16 mouse cellular contexts compared by ENCODE assay signal in genomic region chr6:89403257-89404225, GRCm38 (mm10). TPM values are rescaled to one million over a fixed set of nuclear protein-coding genes. Genes with fewer than 3 reads are reported as not detected.
DNase-seq lines count a peak whose midpoint lies in the region; ATAC-seq and TF ChIP-seq lines count a peak whose summit lies in the region.
"Had no signal": no experiment of that assay in that cellular context is flagged by ENCODE, and none has a peak within 500 bp of the region (broad histone marks: within the 10 kb centered on the region; RNA-seq: fewer than 3 reads in every experiment).

No protein-coding gene starts in this region.

- no peak for TF ChIP-seq CTCF in kidney, adult 2 months (conservative IDR thresholded peaks at IDR 0.05; ENCODE audit: insufficient read depth, insufficient read length, low read depth, low read length)

- peaks cover 18% of the 10 kb centered on the region for H3K4me1 ChIP-seq in heart, embryonic 15.5 days (replicated peaks)
- peaks cover 10% of the 10 kb centered on the region for H3K4me1 ChIP-seq in kidney, adult 2 months (ENCODE audit: control insufficient read depth, insufficient read depth, low read length)
- no peaks in the 10 kb centered on the region for H3K4me1 ChIP-seq in limb, embryonic 15.5 days
- H3K4me1 ChIP-seq: embryonic facial prominence, embryonic 10.5 days; neural tube, embryonic 12.5 days had no signal

- H3K4me2 ChIP-seq in heart, embryonic 15.5 days, result no peak overlapping the region
- H3K4me2 ChIP-seq in limb, embryonic 15.5 days, result no peak overlapping the region
- H3K4me2 ChIP-seq: limb, embryonic 13.5 days; lung, embryonic 14.5 days; midbrain, embryonic 13.5 days; neural tube, embryonic 12.5 days had no signal

- no peaks in the 10 kb centered on the region for H3K9me3 ChIP-seq in heart, embryonic 15.5 days (replicated peaks)
- no peaks in the 10 kb centered on the region for H3K9me3 ChIP-seq in limb, embryonic 15.5 days
- H3K9me3 ChIP-seq: embryonic facial prominence, embryonic 10.5 days; limb, embryonic 13.5 days; midbrain, embryonic 13.5 days; neural tube, embryonic 12.5 days had no signal

- no peaks in the 10 kb centered on the region for H3K36me3 ChIP-seq in heart, embryonic 15.5 days
- H3K36me3 ChIP-seq in kidney, adult 2 months (ENCODE audit: control insufficient read depth, insufficient read depth, low read length), result no peaks in the 10 kb centered on the region
- 0 out of 2 replicates have a peak, but pooled peaks cover 5% of the 10 kb centered on the region for H3K36me3 ChIP-seq in limb, embryonic 15.5 days
- H3K36me3 ChIP-seq: embryonic facial prominence, embryonic 10.5 days; limb, embryonic 13.5 days; midbrain, embryonic 13.5 days; neural tube, embryonic 12.5 days had no signal

- no peak for TF ChIP-seq POLR2A in kidney, adult 2 months (IDR thresholded peaks at IDR 0.05; ENCODE audit: low read depth, low read length)

- no peak overlapping the region for H3K4me3 ChIP-seq in heart, embryonic 15.5 days
- H3K4me3 ChIP-seq in kidney, adult 2 months (ENCODE audit: insufficient read depth, low read depth, low read length), result no peak overlapping the region
- no peak overlapping the region for H3K4me3 ChIP-seq in limb, embryonic 15.5 days
- H3K4me3 ChIP-seq: embryonic facial prominence, embryonic 10.5 days; limb, embryonic 13.5 days; midbrain, embryonic 13.5 days; neural tube, embryonic 12.5 days had no signal

- no peaks in the 10 kb centered on the region for H3K27me3 ChIP-seq in heart, embryonic 15.5 days
- H3K27me3 ChIP-seq in kidney, adult 2 months (replicated peaks; ENCODE audit: control insufficient read depth, insufficient read depth, low read length), result no peaks in the 10 kb centered on the region
- H3K27me3 ChIP-seq in limb, embryonic 15.5 days, result no peaks in the 10 kb centered on the region
- H3K27me3 ChIP-seq: CH12.LX; limb, embryonic 13.5 days; midbrain, embryonic 13.5 days; neural tube, embryonic 12.5 days had no signal

- peak overlapping the region; percentile 9; the same call in 1 of the 2 replicates for H3K27ac ChIP-seq in heart, embryonic 15.5 days
- 0 out of 2 replicates have a peak overlapping the region, but pooled peaks have one; percentile 2 for H3K27ac ChIP-seq in kidney, adult 2 months (ENCODE audit: insufficient read depth, low read depth, low read length)
- no peak overlapping the region for H3K27ac ChIP-seq in limb, embryonic 15.5 days
- H3K27ac ChIP-seq: embryonic facial prominence, embryonic 10.5 days; limb, embryonic 13.5 days; midbrain, embryonic 13.5 days; neural tube, embryonic 12.5 days had no signal

- no peak overlapping the region for H3K9ac ChIP-seq in heart, embryonic 15.5 days
- H3K9ac ChIP-seq in limb, embryonic 15.5 days, result no peak overlapping the region
- H3K9ac ChIP-seq: limb, embryonic 13.5 days; lung, embryonic 14.5 days; midbrain, embryonic 13.5 days; neural tube, embryonic 12.5 days had no signal

- DNase-seq in heart, adult 8-10 months (ENCODE audit: low spot score), result no peak
- peak; percentile 31 for DNase-seq in lung, postnatal 10 days
- no peak for DNase-seq in lung, postnatal 4 days
- DNase-seq in kidney, adult 2 months, result peak; percentile 57
- DNase-seq in retina, embryonic 14.5 days (ENCODE audit: low spot score), result no peak
- no peak for DNase-seq in testis, postnatal 14 days (ENCODE audit: low spot score)
- DNase-seq: cerebellum, postnatal 10 days; layer of hippocampus, postnatal 36 days; lung, embryonic 14.5 days had no signal

- ATAC-seq in heart, embryonic 15.5 days (replicated peaks; ENCODE audit: insufficient number of reproducible peaks, insufficient read depth, low FRiP score, low read depth), result no peak; the same call in 1 of the 2 replicates
- peak; percentile 57 for ATAC-seq in limb, embryonic 15.5 days (ENCODE audit: insufficient number of reproducible peaks, low FRiP score, low TSS enrichment, low read depth)
- ATAC-seq: midbrain, embryonic 13.5 days had no signal

- 38% methylated on average over 2 of the region's 2 CpGs for WGBS in heart, embryonic 15.5 days
- 58% methylated on average over 2 of the region's 2 CpGs for WGBS in kidney, adult 2 months
- WGBS in limb, embryonic 15.5 days, result 44% methylated on average over 2 of the region's 2 CpGs

RNA-seq across cellular contexts. Expression of gene Plxna1, which starts 41.1 kb away (rescaled TPM):
- 10.0 and 13.4 TPM in 2 replicates for polyA plus RNA-seq in heart, embryonic 15.5 days (2015; fragmentation: Nextera tagmentation; extraction: Ambion mirVana)
- 10 to 100 TPM; 15.9 to 28.7 (median 20.2) TPM for total RNA-seq in heart, adult 8-10 months (2022)
- 33.1 and 33.2 TPM in 2 replicates for polyA plus RNA-seq in kidney, adult 2 months (2012; rRNA removed)
- polyA plus RNA-seq in limb, embryonic 15.5 days (2015; fragmentation: Nextera tagmentation; extraction: Ambion mirVana), result 24.4 and 31.8 TPM in 2 replicates

Comparison
In these comparisons a context has a peak if more than half of its experiments do, and no peak if none do; other contexts are left out.
1. DNase-seq: peak in lung, postnatal 10 days (single experiment) and kidney, adult 2 months (single experiment); none in heart, adult 8-10 months (single experiment), lung, postnatal 4 days (0 of 2), retina, embryonic 14.5 days (single experiment) and testis, postnatal 14 days (single experiment).